Mouse (Mus musculus): Measurements from ENCODE around the gene Tmeff2.

DNA sequence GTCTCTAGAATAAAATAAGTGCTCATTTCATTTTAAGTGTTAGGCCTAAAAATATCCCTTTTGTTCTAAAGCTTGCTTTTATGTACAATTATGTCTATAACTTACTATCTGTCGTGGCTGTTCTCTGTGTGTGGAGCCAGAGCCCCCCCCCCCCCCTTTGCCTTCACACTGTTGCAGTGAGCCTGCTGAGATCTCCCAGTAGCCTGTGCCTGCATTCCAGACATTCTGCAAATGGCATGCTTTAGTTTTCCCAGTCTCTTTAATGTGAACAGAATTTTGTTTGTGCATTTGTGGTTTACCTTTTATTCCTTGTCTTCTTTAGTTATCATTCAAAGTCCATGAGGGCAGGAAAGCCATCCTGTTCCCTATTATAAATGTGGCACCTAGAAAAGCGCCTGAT is 251.6 kb downstream of the Tmeff2 start:
- TF ChIP-seq POU5F1 (IDR thresholded peaks at IDR 0.05; ENCODE audit: borderline replicate concordance, low read length) (no peak), CTCF (conservative IDR thresholded peaks at IDR 0.05; ENCODE audit: low read length) (no peak)
